Mouse (Mus musculus): ENCODE measurements around the gene Shd. TPM values are rescaled to one million over a fixed set of nuclear protein-coding genes. Genes with fewer than 3 reads are reported as not detected.
A peak's percentile ranks its signal among the peaks of the same experiment; 100 is the strongest.

The Shd gene
- total RNA-seq, 4 experiments from 2014 or later: 24.3 to 29.0 (median 26.8) TPM

DNA sequence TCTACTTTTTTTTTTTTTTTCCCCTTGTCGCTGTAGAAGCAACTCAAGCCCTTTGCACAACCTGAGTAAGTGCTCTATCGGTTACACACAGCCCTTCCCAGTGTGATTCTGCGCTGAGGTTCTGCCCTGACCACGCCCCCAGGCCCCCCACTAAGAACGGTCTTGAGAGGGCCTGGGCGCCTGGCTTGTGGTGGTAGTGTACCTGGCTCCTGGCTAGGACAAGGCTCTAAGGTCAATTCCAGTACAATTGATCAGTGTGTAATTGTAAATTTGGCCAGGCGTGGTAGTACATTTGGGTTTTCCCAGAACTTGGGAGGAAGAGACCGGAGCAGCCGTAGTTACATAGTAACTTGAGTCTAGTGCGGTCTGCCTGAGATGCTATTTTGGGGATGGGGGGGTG, 36.7 kb downstream of the Shd start:
- DNase-seq (ENCODE audit: low spot score in 2 of 2): no peak

DNA sequence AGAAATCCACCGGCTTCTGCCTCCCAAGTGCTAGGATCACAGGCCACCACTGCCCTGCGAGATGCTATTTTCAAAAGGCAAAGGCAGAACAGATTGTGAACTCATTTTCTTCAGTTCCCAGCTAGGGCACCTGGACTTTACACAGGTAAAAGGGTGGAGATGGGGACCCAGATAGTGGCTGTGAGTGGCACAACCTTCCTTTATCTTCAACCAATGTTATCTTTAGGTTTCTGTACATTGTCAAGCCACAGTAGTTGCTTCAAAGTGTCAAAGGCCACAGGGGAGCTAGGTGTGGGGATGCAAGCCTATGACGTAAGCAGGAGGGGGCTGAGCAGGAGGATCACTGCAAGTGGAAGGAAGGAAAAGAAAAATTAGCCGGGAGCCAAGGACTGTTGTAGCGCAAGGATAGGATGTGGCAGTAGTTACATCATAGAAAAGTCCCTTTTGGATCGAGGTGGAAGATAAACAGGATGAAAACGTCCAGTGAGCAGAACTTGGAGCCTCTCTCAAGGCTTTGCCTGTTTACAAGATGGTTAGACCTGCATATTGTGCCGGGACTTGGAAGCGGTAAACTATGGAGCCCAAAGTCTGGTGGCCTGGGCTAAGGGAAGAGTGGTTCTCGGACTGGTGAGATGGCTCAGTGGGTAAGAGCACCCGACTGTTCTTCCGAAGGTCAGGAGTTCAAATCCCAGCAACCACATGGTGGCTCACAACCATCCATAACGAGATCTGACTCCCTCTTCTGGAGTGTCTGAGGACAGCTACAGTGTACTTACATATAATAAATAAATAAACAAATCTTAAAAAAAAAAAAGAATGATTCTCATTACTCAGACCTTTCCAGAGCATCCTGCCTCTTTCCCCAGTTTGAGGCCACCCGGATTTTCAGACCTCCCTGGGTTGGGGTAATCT, 37.4 kb downstream of the Shd start:
- DNase-seq (ENCODE audit: low spot score in 2 of 2): no peak

DNA sequence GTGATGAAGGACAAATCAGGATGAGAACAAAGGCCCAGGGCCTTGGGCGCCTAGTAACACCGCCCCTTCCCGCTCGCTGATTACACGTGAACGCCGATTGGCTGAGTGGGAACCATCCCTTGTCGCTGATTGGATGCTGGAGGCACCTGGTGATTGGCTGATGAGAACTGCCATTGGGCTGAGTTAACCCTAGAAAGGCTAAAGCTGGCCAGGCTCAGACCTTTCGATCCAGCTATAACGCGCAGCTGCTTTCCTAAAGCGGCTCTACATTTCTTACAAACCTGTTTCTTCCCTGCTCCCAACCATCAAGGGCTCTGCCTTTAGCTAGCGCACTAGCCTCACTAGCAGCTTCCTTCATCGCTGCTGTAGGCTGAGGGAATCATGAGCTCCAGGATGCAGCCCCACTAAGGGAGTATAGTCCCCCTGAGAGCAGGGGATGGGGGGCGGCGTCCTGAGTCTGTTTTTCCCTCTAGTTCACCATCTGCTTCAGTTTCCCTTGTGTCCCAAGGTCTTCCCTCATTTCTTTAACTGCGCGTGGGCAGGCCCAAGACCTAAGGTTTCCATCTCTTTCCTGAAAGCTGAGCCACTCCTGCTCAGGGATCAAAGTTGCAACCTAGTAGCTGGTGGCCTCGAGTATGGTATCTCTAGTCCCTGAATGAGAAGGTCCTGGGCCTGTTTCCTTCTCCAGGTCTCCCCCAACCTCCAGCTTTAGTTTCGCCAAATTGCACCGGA, 38.3 kb downstream of the Shd start:
- peak; percentile 94 to 95 for DNase-seq (ENCODE audit: low spot score in 2 of 2)

DNA sequence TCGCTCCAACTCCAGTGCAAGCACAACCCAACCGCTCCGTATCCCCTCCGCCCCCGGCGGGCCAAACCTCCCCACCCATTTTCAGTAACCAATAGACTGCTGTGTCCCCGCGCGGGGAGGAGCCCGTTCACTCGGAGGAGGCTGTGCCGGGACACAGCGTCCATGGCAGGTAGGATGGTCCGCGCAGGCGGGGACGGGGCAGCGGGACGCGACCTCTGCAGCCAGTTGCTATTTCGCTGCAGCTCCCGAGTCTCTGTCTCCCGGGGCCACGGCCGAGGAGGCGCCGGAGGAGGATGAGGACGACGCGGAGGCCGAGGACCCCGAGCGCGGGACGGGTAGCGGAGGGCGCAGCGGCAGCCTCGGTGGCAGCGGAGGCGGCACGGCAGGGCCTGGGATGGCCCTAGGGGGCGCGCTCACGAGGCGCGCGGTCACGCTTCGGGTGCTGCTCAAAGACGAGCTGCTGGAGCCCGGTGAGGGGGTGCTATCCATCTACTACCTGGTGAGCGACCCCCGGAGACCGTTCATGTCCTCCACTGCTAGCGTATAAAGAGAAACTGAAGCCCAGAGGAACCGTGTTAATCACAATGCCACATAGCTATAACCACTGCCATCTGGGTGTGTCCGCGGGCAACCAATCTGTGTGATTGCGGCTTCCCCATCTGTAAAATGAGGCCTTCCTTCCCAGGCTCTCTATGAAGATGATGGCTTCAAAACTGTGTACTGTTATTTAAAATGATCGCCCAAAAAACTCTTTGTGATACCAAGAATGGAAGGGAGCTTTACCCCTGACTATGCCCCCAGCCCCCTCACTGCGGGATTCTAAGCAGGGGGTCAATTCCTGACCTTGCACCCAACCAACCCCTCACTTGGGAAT, 39.1 kb downstream of the Shd start:
- peak; percentile 88 for DNase-seq (ENCODE audit: low spot score in 2 of 2)

DNA sequence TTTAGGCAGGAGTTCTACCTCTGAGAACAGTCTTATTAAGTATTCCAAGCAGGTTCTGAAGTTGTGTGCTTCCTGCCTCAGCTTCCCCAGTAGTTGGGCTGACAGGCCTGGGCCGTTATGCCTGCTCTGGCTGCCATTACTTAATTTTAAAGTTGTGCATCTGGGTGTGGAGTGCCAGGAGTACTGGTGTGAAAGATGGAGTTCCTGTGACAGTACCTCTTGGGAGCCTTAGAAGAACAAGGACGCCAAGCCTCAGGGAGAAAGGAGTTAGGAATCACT, 39.6 kb downstream of the Shd start:
- no peak for DNase-seq (ENCODE audit: low spot score in 2 of 2)

DNA sequence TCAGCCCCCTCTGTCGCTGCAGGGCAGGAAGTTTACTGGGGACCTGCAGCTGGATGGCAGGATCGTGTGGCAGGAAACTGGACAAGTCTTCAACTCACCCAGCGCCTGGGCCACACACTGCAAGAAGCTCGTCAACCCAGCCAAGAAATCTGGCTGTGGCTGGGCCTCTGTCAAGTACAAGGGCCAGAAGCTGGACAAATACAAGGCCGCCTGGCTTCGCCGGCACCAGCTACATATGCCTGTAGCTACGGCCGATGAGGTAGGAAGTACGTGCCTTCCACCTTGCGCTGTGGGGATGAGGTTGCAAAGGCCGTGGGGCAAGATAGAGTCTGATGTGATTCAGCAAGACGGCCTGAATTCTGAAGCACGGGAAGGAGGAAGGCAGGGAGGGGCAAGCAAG, 40.0 kb downstream of the Shd start:
- peak in 1 of 2 experiments; percentile 18 for DNase-seq (ENCODE audit: low spot score in 2 of 2)

DNA sequence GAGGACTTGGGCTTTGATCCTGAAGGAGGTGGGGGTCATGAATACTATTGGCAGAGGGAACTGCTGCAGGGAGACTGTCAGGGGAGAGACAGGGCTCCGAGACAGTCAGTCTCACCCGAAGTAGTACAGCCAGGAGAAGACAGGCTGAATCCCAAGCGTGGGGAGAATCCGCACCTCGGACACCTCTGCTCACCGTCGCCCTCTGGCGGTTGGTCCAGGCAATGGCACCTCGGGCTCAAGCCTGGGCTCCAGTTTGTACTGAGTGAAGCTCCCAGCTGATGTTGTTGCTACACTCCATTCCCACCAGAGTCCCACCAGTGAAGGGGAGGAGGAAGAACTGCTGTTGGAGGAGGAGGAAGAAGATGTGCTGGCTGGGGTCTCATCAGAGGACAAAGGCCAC, 40.4 kb downstream of the Shd start:
- peak; percentile 51 to 77 for DNase-seq (ENCODE audit: low spot score in 2 of 2)

DNA sequence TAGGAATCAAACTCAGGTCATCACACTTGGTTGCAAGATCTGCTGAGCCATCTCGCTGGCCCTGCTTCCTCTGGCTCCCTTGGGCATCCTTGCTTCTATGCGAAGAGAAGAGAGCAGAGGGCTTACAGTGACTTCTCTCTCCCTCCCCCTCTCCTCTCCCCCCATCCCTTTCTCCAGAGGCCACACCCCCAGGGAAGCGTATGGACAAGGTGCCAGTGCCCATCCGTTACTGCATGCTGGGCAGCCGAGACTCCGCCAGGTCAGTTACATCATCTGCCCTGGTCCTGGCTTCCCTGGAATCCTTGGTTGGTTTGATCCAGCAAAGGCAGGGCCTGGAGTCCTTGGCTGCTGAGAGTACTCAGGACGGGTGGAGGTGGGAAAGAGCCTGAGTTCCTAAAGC, 41.2 kb downstream of the Shd start:
- no peak for DNase-seq (ENCODE audit: low spot score in 2 of 2)

DNA sequence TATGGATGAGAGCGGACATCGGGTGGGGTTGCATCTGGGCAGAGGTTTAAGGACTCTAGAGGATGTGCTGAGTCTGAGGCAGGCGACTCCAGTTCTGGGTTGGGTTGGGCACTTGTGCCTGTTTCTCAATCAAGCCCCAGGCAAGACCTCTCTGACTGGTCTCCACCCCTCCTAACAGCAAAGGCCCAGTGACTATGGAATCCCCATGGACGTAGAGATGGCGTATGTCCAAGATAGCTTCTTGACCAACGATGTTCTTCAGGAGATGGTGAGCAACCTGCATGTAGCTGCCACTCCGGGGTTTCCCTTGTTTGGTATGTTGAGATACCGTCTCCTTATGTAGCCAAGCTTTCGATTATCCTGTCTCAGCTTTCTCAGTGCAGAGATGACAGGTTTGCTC, 45.0 kb downstream of the Shd start:
- DNase-seq (ENCODE audit: low spot score in 2 of 2): peak in 1 of 2 experiments; percentile 17

DNA sequence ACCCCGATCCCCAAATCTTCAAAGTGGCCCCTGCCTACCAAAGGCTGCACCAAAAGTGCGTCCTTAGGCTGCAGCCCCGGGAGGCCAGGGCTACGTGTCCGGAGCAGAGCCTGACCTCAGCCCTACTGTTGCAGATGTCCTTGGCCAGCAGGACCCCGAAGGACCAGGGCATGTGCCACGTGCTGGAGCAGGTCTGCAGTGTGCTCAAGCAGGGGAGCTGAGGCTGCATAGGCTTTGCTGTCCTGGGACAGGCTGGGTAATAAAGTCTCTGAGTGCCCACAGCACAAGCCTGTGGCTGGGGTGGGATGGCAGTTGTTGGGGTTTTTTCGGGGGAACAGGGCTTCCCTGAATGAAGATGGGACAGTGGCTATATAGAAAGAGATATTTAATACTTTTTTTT, 46.1 kb downstream of the Shd start:
- DNase-seq (ENCODE audit: low spot score in 2 of 2): peak in 1 of 2 experiments; percentile 11

DNA sequence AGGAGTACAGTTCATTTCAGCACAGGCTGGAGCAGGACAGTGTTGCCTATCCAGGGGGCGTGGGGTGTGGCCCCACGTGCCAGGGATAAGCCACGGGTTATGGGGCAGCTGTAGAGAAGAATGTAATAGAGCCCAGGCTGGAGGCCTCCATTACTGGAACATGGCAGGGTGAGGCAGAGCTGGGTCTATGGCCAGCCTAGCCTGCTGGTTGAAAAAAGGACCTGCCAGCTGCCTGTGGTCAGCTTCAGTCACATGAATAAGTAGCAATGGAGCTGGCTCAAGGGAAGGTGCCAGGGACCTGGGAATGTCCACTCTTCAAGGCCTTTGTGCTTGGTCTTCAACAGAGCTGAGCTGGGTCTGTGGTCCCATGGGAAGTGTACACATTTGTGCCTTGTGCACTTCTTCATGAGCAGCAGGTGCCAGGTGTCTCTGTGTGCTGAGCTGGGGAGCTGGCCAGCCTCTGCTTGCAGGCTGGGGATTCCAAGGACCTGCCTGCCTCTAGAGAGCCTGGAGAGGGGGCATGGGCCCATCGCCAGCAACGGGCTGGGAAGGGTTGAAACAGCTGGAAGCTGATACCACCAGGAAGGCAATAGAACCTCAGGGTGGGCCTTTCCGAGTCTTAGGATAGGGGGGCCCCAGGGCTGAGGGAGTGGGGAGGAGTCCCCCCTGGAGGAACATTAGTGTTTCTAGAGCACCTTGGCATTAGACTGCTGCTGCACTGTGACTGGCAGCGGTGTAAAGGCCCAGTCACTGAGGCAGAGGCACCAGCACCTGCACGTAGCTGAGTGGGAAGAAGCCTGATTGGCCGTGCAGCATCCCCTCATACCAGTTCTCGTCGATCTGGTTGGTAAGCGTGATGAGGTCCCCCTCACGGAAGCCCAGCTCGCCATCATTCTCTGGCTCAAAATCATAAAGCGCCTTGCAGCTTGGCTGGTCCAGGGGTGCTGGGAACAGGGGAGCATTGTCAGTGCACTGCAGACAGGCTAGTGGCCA, 46.8 kb downstream of the Shd start:
- DNase-seq (ENCODE audit: low spot score in 2 of 2): peak in 1 of 2 experiments; percentile 39

DNA sequence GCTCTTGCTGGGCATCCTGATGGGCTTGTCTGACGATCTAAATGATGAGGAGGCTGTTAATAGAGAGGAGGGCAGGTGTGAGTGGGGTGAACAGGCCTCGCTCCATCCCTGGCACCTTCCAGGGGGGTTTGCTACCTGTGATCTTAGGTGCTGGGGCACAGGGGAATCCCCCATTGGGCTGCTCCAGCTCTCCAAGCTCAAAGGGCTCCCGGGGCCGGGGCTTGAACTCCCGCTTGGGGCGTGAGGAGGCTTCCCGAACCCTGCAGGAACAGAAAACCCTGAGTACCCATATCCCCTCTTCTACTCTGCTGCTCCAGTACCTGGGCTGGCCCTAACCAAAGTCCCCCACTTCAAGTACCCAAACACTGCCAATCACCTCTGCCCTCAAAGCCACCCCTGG, 47.6 kb downstream of the Shd start:
- peak in 1 of 2 experiments; percentile 20 for DNase-seq (ENCODE audit: low spot score in 2 of 2)

DNA sequence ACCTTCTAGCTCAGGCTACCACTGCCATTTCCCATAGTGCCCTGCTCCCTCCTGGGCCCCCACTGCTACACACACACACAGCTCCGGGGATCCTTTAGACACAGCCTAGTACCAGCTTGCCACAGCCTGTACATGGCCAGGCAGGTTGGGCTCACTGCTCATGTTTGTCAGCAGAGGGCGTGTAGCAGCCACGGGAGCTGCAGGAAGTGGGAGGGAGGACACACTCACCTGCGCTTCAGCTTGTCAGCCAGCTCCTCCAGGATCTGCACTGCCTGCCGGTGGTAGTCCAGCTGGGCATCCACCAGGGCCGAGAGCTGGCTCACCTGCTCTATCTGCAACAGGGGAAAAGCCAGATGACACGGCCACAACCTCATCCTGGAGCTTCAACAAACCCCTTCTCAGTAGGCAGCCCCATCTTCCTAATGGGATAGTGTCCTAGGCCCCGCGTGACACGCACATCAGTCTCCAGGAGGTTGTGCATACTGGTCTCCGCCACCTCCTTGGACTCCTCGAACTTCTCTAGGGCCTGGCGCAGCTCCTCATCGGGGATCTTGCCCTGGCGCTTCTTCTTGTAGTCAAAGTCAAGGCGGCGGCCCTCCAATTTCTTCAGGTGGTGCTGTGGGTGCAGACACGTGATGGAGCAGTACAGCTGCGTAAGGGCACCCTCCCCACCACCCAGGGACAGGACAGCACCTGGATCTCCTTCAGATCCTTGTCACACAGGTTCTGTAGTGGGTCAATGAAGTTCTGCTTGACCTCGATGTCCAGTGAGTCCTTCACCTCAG, 48.3 kb downstream of the Shd start:
- DNase-seq (ENCODE audit: low spot score in 2 of 2): peak in 1 of 2 experiments; percentile 58

DNA sequence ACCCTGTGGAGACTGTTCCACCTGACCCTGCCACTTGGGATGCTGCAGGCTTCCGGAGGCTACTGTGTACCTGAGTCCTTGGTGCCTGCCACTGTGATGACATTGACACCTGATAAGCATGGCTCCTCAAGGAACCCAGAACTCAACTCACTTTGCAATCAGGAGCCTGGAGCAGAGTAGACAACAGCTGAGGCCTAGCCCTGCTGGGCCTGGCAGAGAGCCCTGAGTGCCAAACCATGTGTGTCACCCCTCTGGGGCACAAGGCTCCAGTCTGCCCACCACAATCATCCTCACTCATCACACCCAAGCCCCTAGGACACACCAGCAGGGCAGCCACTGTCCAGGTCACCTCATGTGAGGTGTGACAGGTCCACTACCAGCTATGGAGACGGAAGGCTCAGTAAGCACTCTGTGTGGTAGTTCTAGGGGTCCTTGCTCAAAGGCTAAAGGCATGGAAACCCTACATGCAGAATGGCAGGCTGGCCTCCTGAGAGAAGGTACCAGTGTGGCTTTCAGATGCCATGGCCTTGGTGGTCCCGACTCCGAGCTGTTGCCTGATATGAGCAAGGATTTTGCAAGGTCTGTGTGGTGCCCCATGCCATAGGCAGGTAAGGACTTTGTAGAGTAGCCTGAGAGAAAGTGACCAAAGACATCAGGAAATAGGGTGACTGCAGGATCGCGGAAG, 50.3 kb downstream of the Shd start:
- DNase-seq (ENCODE audit: low spot score in 2 of 2): peak in 1 of 2 experiments; percentile 31

DNA sequence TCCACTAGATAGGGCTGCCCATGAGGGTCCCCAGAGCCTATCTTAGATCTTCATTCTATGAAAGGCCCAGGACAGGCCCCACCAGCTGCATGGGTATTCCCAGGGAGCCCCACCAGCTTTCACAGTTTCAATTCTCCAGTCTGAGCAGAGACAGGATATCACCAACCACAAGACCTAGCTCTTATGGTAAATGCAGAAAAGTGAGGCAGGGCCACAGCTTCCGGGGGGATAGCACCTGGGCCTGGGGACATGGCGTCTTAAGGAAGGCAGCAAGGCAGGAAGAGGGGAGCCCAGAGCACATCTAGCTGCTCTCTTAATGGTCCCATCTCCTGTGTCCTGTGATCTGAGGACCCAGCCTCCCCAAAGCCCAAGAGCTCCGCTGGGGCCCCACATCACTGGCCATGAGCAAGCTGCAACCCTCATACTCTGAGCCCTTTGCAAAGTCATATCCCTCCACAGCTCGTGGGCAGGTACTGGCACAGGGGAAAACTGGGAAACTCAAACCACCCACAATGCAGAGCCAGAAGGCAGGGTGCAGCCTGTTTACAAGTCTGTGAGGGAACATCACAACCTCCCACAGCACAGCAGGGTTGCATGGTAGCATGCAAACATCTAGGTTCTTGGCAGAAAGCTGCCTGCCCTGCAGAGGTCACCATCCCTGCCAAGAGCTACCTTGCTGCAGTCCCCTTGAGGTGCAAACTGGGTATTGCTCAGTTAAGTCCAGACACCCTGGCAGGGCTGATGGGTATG, 51.1 kb downstream of the Shd start:
- peak; percentile 76 to 80 for DNase-seq (ENCODE audit: low spot score in 2 of 2)

DNA sequence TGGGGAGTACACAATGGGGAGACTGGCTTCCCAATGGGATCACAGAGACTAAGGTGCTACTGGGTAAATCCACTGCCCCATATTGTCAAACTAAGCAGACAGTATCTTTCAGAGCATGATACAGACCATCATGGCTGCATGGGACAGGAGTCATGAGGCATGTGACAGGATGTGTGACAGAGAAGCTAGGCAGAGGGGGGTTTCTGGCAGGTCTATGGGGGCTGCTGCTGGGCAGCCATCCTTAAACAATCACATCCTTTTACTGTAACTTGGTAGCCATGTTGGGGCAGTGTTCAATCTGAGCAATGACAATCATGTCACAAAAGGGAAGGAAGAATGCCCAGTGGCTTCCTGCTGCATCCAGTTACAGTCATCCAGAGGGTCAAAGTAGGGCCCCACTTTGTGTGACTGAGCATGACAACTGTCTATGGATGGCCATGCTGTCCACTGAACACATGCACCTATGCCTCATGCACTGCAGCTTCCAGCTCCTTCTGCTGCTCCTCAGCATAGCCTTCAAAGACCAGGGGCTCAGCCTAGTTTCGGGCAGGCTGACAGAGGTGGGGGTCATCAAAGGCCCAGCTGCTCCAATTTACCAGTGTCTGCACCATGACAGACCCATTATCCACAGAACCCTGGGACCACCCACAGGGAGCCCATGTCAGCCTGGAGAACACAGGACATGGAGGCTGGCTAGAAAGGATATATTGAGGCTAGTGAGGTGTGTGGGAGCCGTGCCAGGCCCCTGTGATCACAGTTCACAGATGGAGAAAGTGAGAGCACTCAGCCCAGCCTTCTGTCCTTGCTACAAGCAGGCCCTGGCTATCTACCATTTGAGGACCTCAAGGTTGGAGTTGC, 52.1 kb downstream of the Shd start:
- DNase-seq (ENCODE audit: low spot score in 2 of 2): no peak

DNA sequence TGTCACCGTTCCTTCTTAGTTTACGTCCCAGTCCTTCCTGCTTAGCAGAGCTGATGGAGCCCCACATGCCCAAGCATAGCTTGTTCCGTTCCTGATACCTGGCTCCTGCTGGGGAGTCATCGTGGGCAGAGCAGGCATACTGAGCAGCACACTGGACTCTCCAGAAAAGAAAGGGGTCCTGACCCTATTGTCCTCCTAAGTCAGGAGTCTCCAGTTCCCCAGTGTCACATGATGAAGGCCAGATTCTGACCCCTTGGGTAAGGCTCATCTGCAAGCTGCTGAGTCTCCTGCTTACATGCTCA, 52.7 kb downstream of the Shd start:
- no peak for DNase-seq (ENCODE audit: low spot score in 2 of 2)

DNA sequence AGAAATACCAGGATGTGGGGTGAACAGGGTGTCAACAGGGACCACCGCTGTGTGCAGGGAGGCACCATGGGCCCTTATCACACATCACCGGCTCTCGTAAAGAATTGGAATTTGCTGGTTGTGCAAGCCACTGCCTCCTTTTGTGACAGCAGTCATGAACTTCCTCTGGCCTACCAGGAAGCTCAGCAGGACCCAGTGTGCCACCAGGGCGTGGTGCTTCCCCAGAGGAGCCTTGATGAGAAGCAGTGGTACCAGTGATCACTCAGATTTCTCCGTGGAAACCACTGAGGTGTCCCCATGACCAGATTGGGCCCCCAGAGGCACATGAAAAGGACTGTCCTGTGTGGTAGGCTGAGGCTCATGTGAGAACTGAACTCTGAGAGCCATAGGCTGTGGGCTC, 53.1 kb downstream of the Shd start:
- no peak for DNase-seq (ENCODE audit: low spot score in 2 of 2)
